Mouse (Mus musculus) inflammation-experienced regulatory T-cells (primary cell): ENCODE measurements around the gene Fbxo2. TPM values are rescaled to one million over a fixed set of nuclear protein-coding genes. Genes with fewer than 3 reads are reported as not detected.

Source experiments
- polyA plus RNA-seq, 2 experiments: library from polyadenylated mRNA; unstranded; fragments of 100-300 nt; shearing (Covaris generic); gene quantifications; one replicate each; pipeline ENCODE4 v1.2.1; 2017

Gene Fbxo2
- not detected for polyA plus RNA-seq

GRCm38 (mm10) chr4:148160436-148161390, at the start of gene Fbxo2, which contains the start of gene Fbxo44:
Fbxo2 (plus strand) TSS chr4:148160621.
Fbxo44 (minus strand) TSS chr4:148160482.

GRCm38 (mm10) chr4:148130133-148130532, 30.3 kb upstream of the Fbxo2 start, which contains the start of gene Mad2l2:
Mad2l2 (plus strand) TSS chr4:148130384.

GRCm38 (mm10) chr4:148130561-148131413, 29.6 kb upstream of the Fbxo2 start, which contains the start of gene Draxin:
Draxin (minus strand) TSS chr4:148130698.

GRCm38 (mm10) chr4:148151267-148152168, 8.9 kb upstream of the Fbxo2 start, which contains the start of gene Fbxo6:
Fbxo6 (minus strand) TSS chr4:148152140.

Other genes starting within 250 kb of the Fbxo2 start
- 10 to 100 TPM in 1 of 2 experiments, 1 to 10 TPM in 1; 5.8 to 11.6 TPM for gene Plod1, start 223.9 kb upstream of the Fbxo2 start, polyA plus RNA-seq
- gene 2510039O18Rik, start 219.7 kb upstream of the Fbxo2 start, polyA plus RNA-seq, result 100 to 1,000 TPM in 1 of 2 experiments, 10 to 100 TPM in 1; 99.8 to 122 TPM
- gene Nppb, start 174.8 kb upstream of the Fbxo2 start, polyA plus RNA-seq, result under 1 TPM in 1 of 2 experiments, not detected in 1; 0.61 TPM
- gene Nppa, start 159.9 kb upstream of the Fbxo2 start, polyA plus RNA-seq, result 1 to 10 TPM in 1 of 2 experiments, not detected in 1; 1.0 TPM
- gene Clcn6, start 121.8 kb upstream of the Fbxo2 start, polyA plus RNA-seq, result 10 to 100 TPM in 1 of 2 experiments, 1 to 10 TPM in 1; 6.3 to 11.0 TPM
- 10 to 100 TPM; 14.5 TPM for gene Mthfr, start 121.5 kb upstream of the Fbxo2 start, polyA plus RNA-seq
- 10 to 100 TPM; 13.1 to 17.6 TPM for gene Agtrap, start 72.6 kb upstream of the Fbxo2 start, polyA plus RNA-seq
- gene Mad2l2, start 30.2 kb upstream of the Fbxo2 start, polyA plus RNA-seq, result 10 to 100 TPM; 39.3 to 41.3 TPM
- under 1 TPM in 1 of 2 experiments, not detected in 1; 0.07 TPM for gene Draxin, start 29.9 kb upstream of the Fbxo2 start, polyA plus RNA-seq
- 10 to 100 TPM; 52.0 to 58.4 TPM for gene Fbxo6, start 8.5 kb upstream of the Fbxo2 start, polyA plus RNA-seq
- 1 to 10 TPM; 2.7 to 5.8 TPM for gene Fbxo44, start 139 bp upstream of the Fbxo2 start, polyA plus RNA-seq
- not detected for gene Disp3, start 127.3 kb downstream of the Fbxo2 start, polyA plus RNA-seq